Mouse (Mus musculus): ENCODE results near the gene Tymp.

DNA sequence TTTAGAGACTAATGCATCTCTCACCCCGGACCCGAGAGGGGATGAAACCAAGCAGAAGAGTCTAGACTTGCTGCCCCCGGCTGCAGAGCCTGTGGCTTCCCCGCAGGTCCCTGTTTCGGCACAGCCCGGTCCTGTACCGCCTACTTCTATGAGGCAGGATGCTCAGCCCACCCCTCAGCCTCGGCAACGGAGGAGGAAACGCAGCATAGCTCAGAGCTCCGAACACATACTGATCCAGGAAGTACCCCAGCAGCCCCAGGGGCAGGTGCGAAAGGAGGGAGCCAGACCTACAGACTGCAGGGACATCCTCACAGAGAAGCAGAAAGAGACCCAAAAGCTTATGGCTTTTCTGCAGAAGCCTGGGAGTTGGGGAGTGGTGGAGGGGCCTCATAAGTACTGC is 10.3 kb upstream of the Tymp start:
- no peak for TF ChIP-seq ZC3H11A (IDR thresholded peaks at IDR 0.05; ENCODE audit: borderline replicate concordance, low read depth, low read length)
- no peak for TF ChIP-seq CHD2 (IDR thresholded peaks at IDR 0.05; ENCODE audit: low read depth, low read length)
- no peak for TF ChIP-seq ZNF384 (IDR thresholded peaks at IDR 0.05; ENCODE audit: low read depth, low read length)
- no peak for TF ChIP-seq MAFK (IDR thresholded peaks at IDR 0.05; ENCODE audit: insufficient read depth, low read depth, low read length)
- no peak for TF ChIP-seq HCFC1 (IDR thresholded peaks at IDR 0.05; ENCODE audit: borderline replicate concordance, insufficient read depth, low read length)
